Mouse (Mus musculus): Measurements from ENCODE around the gene Defb48. TPM values are rescaled to one million over a fixed set of nuclear protein-coding genes. Genes with fewer than 3 reads are reported as not detected.

Gene Defb48
- total and polyA plus RNA-seq, 3 experiments = not detected

- no peaks in the 10 kb centered on the region for H3K4me1 ChIP-seq (ENCODE audit: control insufficient read depth in 1 of 2, insufficient read depth in 2 of 2)
- DNase-seq (ENCODE audit: extremely low read depth) = no peak
- peaks cover 2 to 45% of the 10 kb centered on the region in 2 experiments for H3K36me3 ChIP-seq (replicated peaks in 1 of 2; ENCODE audit: control insufficient read depth in 1 of 2, insufficient read depth in 1 of 2, low read length in 1 of 2)
- no peak overlapping the region for H3K27ac ChIP-seq (ENCODE audit: insufficient read depth, low read depth)
- H3K79me2 ChIP-seq (replicated peaks; ENCODE audit: control insufficient read depth, extremely low read depth, insufficient read depth, poor library complexity, severe bottlenecking) = no peaks in the 10 kb centered on the region
- H3K9ac ChIP-seq (ENCODE audit: insufficient read depth, low read depth) = no peak overlapping the region
- no peak for TF ChIP-seq POLR2A (IDR thresholded peaks at IDR 0.05; ENCODE audit: low read depth, low read length)
- TF ChIP-seq JUND (conservative IDR thresholded peaks at IDR 0.05; ENCODE audit: low read depth, low read length) = no peak
- no peak for TF ChIP-seq MAX (IDR thresholded peaks at IDR 0.05; ENCODE audit: low read length)
- TF ChIP-seq MAZ (IDR thresholded peaks at IDR 0.05; ENCODE audit: low read depth, low read length) = no peak
- no peak for TF ChIP-seq ZMIZ1 (IDR thresholded peaks at IDR 0.05; ENCODE audit: low read depth, low read length)
- no peak for TF ChIP-seq USF1 (IDR thresholded peaks at IDR 0.05; ENCODE audit: low read depth, low read length)
- TF ChIP-seq RCOR1 (conservative IDR thresholded peaks at IDR 0.05; ENCODE audit: low read depth, low read length) = no peak
- TF ChIP-seq ETS1 (conservative IDR thresholded peaks at IDR 0.05; ENCODE audit: low read depth, low read length) = no peak
- no peak for TF ChIP-seq NELFE (IDR thresholded peaks at IDR 0.05; ENCODE audit: low read depth, low read length)
- peaks cover 3% of the 10 kb centered on the region for H3K9me3 ChIP-seq (replicated peaks; ENCODE audit: low read length)
- H3K4me3 ChIP-seq (replicated peaks in 1 of 3; ENCODE audit: low read depth in 2 of 3, low read length in 2 of 3, poor library complexity in 1 of 3) = no peak overlapping the region
- H3K4me2 ChIP-seq (ENCODE audit: insufficient read depth, low read depth, poor library complexity, severe bottlenecking) = no peak overlapping the region
- in situ Hi-C loops (cut with MboI; ENCODE audit: low pct_ligation_motif_present, low pct_unique_long_range_greater_than_20kb, low sequenced_read_pairs) = loop anchor here (10.0 kb wide), 1 partner anchor 83 kb away; no protein-coding TSS in a partner anchor
- dilution Hi-C loops (cut with MboI; ENCODE audit: extremely low pct_ligation_motif_present, extremely low pct_unique_long_range_greater_than_20kb, low sequenced_read_pairs) = no loop called here
- no peaks in the 10 kb centered on the region for H3K27me3 ChIP-seq (replicated peaks)
These were observed 56.2 kb downstream of the Defb48 start for GRCm38 (mm10) chr14:62928101-62928541.

Other genes starting within 250 kb of the Defb48 start
- 21.5 and 31.3 TPM in 2 replicates for gene Ints6, start 223.3 kb downstream of the Defb48 start, total RNA-seq (2012; rRNA removed)
- gene Ints6, start 223.3 kb downstream of the Defb48 start, total RNA-seq (2014; rRNA removed) = 53.4 and 55.7 TPM in 2 replicates
- gene Ints6, start 223.3 kb downstream of the Defb48 start, polyA plus RNA-seq (2012; ENCODE audit: insufficient read length, low read depth) = 41.1 and 44.0 TPM in 2 replicates
- 3.9 and 6.3 TPM in 2 replicates for gene Wdfy2, start 146.8 kb downstream of the Defb48 start, total RNA-seq (2012; rRNA removed)
- 6.7 and 7.6 TPM in 2 replicates for gene Wdfy2, start 146.8 kb downstream of the Defb48 start, total RNA-seq (2014; rRNA removed)
- 5.5 and 6.6 TPM in 2 replicates for gene Wdfy2, start 146.8 kb downstream of the Defb48 start, polyA plus RNA-seq (2012; ENCODE audit: insufficient read length, low read depth)
- gene Defb47, start 13.6 kb upstream of the Defb48 start, total RNA-seq (2012; rRNA removed) = not detected in 2 replicates
- not detected in 2 replicates for gene Defb47, start 13.6 kb upstream of the Defb48 start, total RNA-seq (2014; rRNA removed)
- gene Defb47, start 13.6 kb upstream of the Defb48 start, polyA plus RNA-seq (2012; ENCODE audit: insufficient read length, low read depth) = not detected in 2 replicates
- gene Defb43, start 27.3 kb upstream of the Defb48 start, total RNA-seq (2012; rRNA removed) = not detected in 2 replicates
- gene Defb43, start 27.3 kb upstream of the Defb48 start, total RNA-seq (2014; rRNA removed) = not detected in 2 replicates
- not detected in 2 replicates for gene Defb43, start 27.3 kb upstream of the Defb48 start, polyA plus RNA-seq (2012; ENCODE audit: insufficient read length, low read depth)
- gene Defb42, start 62.5 kb upstream of the Defb48 start, total RNA-seq (2012; rRNA removed) = not detected in 2 replicates
- not detected in 2 replicates for gene Defb42, start 62.5 kb upstream of the Defb48 start, total RNA-seq (2014; rRNA removed)
- gene Defb42, start 62.5 kb upstream of the Defb48 start, polyA plus RNA-seq (2012; ENCODE audit: insufficient read length, low read depth) = not detected in 2 replicates
- not detected in 2 replicates for gene Defb30, start 65.5 kb upstream of the Defb48 start, total RNA-seq (2012; rRNA removed)
- gene Defb30, start 65.5 kb upstream of the Defb48 start, total RNA-seq (2014; rRNA removed) = not detected in 2 replicates
- not detected in 2 replicates for gene Defb30, start 65.5 kb upstream of the Defb48 start, polyA plus RNA-seq (2012; ENCODE audit: insufficient read length, low read depth)